Mouse (Mus musculus) hindbrain, embryonic 16.5 days (tissue): Measurements from ENCODE around the gene Ddx28. TPM values are rescaled to one million over a fixed set of nuclear protein-coding genes. Genes with fewer than 3 reads are reported as not detected.

ENCODE experiments used
- ATAC-seq: fragments of 200-750 bp; cut with Nextera tagmentation; 2 replicates; pipeline ENCODE4 v1.8.0; 2017; ENCODE audit warnings: moderate TSS enrichment, moderate library complexity
- H3K27ac ChIP-seq: fragments of 300-500 bp; sonication (generic); 2 replicates; pipeline ENCODE4 v1.5.1; 2014; ENCODE audit warnings: low read depth, mild to moderate bottlenecking, control low read depth, low read length, moderate library complexity
- H3K27me3 ChIP-seq: fragments of 300-500 bp; sonication (generic); replicated peaks from 2 replicates; pipeline ENCODE4 v1.6.1; 2014; ENCODE audit warnings: low read length; ENCODE audit not compliant: control insufficient read depth, insufficient read depth
- H3K36me3 ChIP-seq: fragments of 300-500 bp; sonication (generic); 2 replicates; pipeline ENCODE4 v1.6.1; 2014; ENCODE audit warnings: mild to moderate bottlenecking, low read length, moderate library complexity, mixed read lengths; ENCODE audit not compliant: control insufficient read depth, insufficient read depth
- H3K4me1 ChIP-seq: fragments of 300-500 bp; sonication (generic); 2 replicates; pipeline ENCODE4 v1.6.1; 2014; ENCODE audit warnings: low read depth, low read length; ENCODE audit not compliant: control insufficient read depth, insufficient read depth
- H3K4me2 ChIP-seq: fragments of 300-500 bp; sonication (generic); 2 replicates; pipeline ENCODE4 v1.6.1; 2014; ENCODE audit warnings: mild to moderate bottlenecking, low read length, control low read depth, moderate library complexity
- H3K4me3 ChIP-seq: fragments of 300-500 bp; sonication (generic); 2 replicates; pipeline ENCODE4 v1.5.1; 2014; ENCODE audit warnings: mild to moderate bottlenecking, low read length, control low read depth, moderate library complexity
- H3K9ac ChIP-seq: fragments of 300-500 bp; sonication (generic); 2 replicates; pipeline ENCODE4 v1.6.1; 2014; ENCODE audit warnings: low read depth, mild to moderate bottlenecking, control low read depth, low read length, moderate library complexity
- H3K9me3 ChIP-seq: fragments of 300-500 bp; sonication (generic); 2 replicates; pipeline ENCODE4 v1.6.1; 2014; ENCODE audit warnings: mild to moderate bottlenecking, low read length, moderate library complexity; ENCODE audit not compliant: control insufficient read depth
- whole genome bisulfite sequencing: fragments of 180-500 bp; shearing (Covaris S2); extraction: QIAGEN DNeasy Blood & Tissue Kit; methylation state at CpG from one replicate; pipeline ENCODE4 v1.1.7; 2014; 5-methylcytosine and 5-hydroxymethylcytosine counted together
- polyA plus RNA-seq: library from polyadenylated mRNA; unstranded; fragments of >200 nt; fragmentation: Nextera tagmentation; extraction: Ambion mirVana; gene quantifications from 2 replicates; pipeline ENCODE4 v1.2.1, GENCODE M21; 2015

Ddx28 gene
- polyA plus RNA-seq, 1 experiment from 2014 or later, result 22.1 TPM

GRCm38 (mm10) chr8:106005875-106006274 is 5.8 kb downstream of the Ddx28 start, which contains the start of gene Dpep2nb:
Gene Dpep2nb (minus strand): TSS chr8:106005975.
- no peak within 1 kb of the TSS for H3K9ac ChIP-seq
- no peak for ATAC-seq
- no peaks in the 10 kb centered on the region for H3K27me3 ChIP-seq
- WGBS, result 81% methylated on average over 4 of the region's 4 CpGs
- no peak within 1 kb of the TSS for H3K27ac ChIP-seq
- no peaks in the 10 kb centered on the region for H3K36me3 ChIP-seq
- no peak within 1 kb of the TSS for H3K4me3 ChIP-seq
- no peak within 1 kb of the TSS for H3K4me2 ChIP-seq
- H3K4me1 ChIP-seq, result peaks cover 11% of the 10 kb centered on the region
- no peaks in the 10 kb centered on the region for H3K9me3 ChIP-seq

GRCm38 (mm10) chr8:106004538-106005207 is 7.0 kb downstream of the Ddx28 start:
- Histone ChIP-seq H3K4me1 (peaks cover under 1% of the 10 kb centered on the region; the same call in 1 of the 2 replicates), H3K27me3 (no peaks in the 10 kb centered on the region), H3K36me3 (no peaks in the 10 kb centered on the region), H3K4me2 (no peak overlapping the region), H3K9ac (no peak overlapping the region), H3K27ac (no peak overlapping the region), H3K9me3 (no peaks in the 10 kb centered on the region), H3K4me3 (no peak overlapping the region)
- 80% methylated on average over 8 of the region's 8 CpGs for WGBS
- no peak for ATAC-seq

- Histone ChIP-seq H3K27me3 (no peaks in the 10 kb centered on the region; the same call in 1 of the 2 replicates), H3K9ac (no peak overlapping the region), H3K4me3 (no peak overlapping the region), H3K4me2 (no peak overlapping the region), H3K36me3 (no peaks in the 10 kb centered on the region), H3K4me1 (no peaks in the 10 kb centered on the region), H3K9me3 (no peaks in the 10 kb centered on the region), H3K27ac (no peak overlapping the region)
- no peak for ATAC-seq
- 83% methylated on average over 4 of the region's 4 CpGs for WGBS
These were observed 9.8 kb downstream of the Ddx28 start for GRCm38 (mm10) chr8:106001908-106002307.

GRCm38 (mm10) chr8:105998971-105999370 is 12.7 kb downstream of the Ddx28 start:
- Histone ChIP-seq H3K4me3 (no peak overlapping the region), H3K4me1 (no peaks in the 10 kb centered on the region), H3K36me3 (no peaks in the 10 kb centered on the region), H3K4me2 (no peak overlapping the region), H3K9ac (no peak overlapping the region), H3K9me3 (no peaks in the 10 kb centered on the region), H3K27ac (no peak overlapping the region), H3K27me3 (no peaks in the 10 kb centered on the region; the same call in 1 of the 2 replicates)
- ATAC-seq, result no peak
- WGBS, result 95% methylated on average over 2 of the region's 2 CpGs

DNA sequence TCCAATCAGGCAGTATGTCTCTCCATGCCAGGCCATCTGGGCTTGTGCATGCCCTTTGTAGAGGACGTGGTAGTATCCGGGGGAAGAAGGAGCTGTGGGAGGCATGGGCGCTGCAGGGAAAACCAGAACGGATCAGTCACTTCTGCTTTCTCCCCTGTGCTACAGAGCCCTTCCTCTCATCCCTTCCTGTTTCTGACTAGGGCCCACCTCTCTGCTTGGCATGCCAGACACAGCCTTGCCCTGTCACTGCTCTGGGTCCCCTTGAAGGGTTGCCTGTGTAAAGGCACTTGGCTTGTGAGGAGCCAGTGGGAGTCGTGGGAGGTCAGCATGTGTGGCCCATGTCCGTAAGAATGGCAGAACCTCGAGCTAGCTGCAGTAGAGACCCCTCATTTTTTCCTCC is 15.3 kb downstream of the Ddx28 start:
- Histone ChIP-seq H3K27me3 (no peaks in the 10 kb centered on the region; the same call in 1 of the 2 replicates), H3K4me3 (no peak overlapping the region), H3K4me1 (no peaks in the 10 kb centered on the region), H3K36me3 (no peaks in the 10 kb centered on the region), H3K9me3 (no peaks in the 10 kb centered on the region), H3K9ac (no peak overlapping the region), H3K27ac (no peak overlapping the region), H3K4me2 (no peak overlapping the region)
- no peak for ATAC-seq
- WGBS, result 75% methylated on average over 7 of the region's 7 CpGs

DNA sequence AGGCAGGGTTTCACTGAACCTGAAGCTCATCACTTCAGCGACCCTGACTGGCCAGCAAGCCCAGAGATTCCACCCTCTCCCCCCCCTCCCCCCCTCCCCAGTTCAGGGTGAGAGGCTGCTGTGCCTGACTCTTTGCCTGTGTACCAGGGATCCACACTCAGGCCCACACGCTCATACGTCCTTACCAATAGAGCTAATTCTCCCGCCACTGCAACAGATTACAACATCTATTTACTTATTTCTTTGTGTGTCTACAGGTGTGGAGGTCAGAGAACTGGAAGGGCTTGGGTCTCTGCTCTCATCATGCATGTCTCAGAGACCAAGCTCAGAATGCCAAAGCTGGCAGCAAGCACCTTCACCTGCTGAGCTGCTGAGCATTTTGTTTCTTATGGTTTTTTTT is 18.5 kb downstream of the Ddx28 start:
- Histone ChIP-seq H3K9ac (no peak overlapping the region), H3K4me1 (no peaks in the 10 kb centered on the region), H3K27ac (no peak overlapping the region), H3K36me3 (no peaks in the 10 kb centered on the region), H3K9me3 (no peaks in the 10 kb centered on the region), H3K4me2 (no peak overlapping the region), H3K4me3 (no peak overlapping the region), H3K27me3 (no peaks in the 10 kb centered on the region)
- no peak for ATAC-seq
- 63% methylated on average over 4 of the region's 4 CpGs for WGBS

- Histone ChIP-seq H3K4me2 (no peak overlapping the region), H3K36me3 (no peaks in the 10 kb centered on the region), H3K4me1 (no peaks in the 10 kb centered on the region), H3K9ac (no peak overlapping the region), H3K27me3 (no peaks in the 10 kb centered on the region), H3K4me3 (no peak overlapping the region), H3K9me3 (no peaks in the 10 kb centered on the region), H3K27ac (no peak overlapping the region)
- WGBS, result 77% methylated on average over 5 of the region's 5 CpGs
- no peak for ATAC-seq
These were observed 19.2 kb downstream of the Ddx28 start for GRCm38 (mm10) chr8:105992499-105992898.

- no peak for ATAC-seq
- Histone ChIP-seq H3K4me1 (no peaks in the 10 kb centered on the region), H3K9me3 (no peaks in the 10 kb centered on the region), H3K4me2 (no peak overlapping the region), H3K36me3 (no peaks in the 10 kb centered on the region), H3K4me3 (no peak overlapping the region), H3K27ac (no peak overlapping the region), H3K27me3 (no peaks in the 10 kb centered on the region), H3K9ac (no peak overlapping the region)
- WGBS, result 81% methylated on average over 2 of the region's 2 CpGs
These were observed 20.1 kb downstream of the Ddx28 start for GRCm38 (mm10) chr8:105991546-105991945.

DNA sequence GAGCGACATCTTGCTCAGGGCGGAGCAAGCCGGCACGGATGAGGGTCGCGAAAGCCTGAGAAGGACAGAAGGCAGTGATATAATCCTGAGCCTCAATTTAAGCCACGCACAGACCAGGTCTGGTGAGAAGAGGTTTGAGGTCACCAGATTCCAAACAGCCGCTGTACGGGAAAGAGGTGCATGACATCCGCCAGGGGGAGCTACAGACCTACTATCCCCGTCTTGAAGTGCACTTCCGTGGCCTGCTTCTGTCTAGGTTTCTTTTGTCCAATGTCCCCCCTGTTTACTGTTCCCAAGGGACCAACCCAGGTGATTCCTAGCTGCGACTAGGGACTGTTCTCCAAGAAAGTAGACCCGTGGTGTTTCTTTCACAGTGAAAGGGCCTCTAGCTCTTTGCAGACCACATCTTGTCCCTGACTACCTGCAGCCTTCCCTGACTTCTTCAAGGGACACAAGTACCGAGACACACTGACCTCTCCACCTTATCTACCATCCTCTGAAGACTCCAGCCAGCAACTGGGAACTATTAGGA is 20.8 kb downstream of the Ddx28 start, which contains the start of gene Dus2:
Gene Dus2, plus strand, starts transcription at position 482 of the 532 bp plus-strand sequence.
- Histone ChIP-seq H3K4me3 (no peak within 1 kb of the TSS), H3K9ac (0 out of 2 replicates have a peak within 1 kb of the TSS, but pooled peaks have one; percentile 23), H3K9me3 (no peaks in the 10 kb centered on the region), H3K27ac (no peak within 1 kb of the TSS), H3K4me2 (no peak within 1 kb of the TSS), H3K27me3 (no peaks in the 10 kb centered on the region), H3K36me3 (no peaks in the 10 kb centered on the region), H3K4me1 (no peaks in the 10 kb centered on the region)
- WGBS, result 17% methylated on average over 13 of the region's 15 CpGs
- ATAC-seq, result no peak
